Mouse (Mus musculus): ENCODE results near the gene Cd200r1.

Gene Cd200r1

DNA sequence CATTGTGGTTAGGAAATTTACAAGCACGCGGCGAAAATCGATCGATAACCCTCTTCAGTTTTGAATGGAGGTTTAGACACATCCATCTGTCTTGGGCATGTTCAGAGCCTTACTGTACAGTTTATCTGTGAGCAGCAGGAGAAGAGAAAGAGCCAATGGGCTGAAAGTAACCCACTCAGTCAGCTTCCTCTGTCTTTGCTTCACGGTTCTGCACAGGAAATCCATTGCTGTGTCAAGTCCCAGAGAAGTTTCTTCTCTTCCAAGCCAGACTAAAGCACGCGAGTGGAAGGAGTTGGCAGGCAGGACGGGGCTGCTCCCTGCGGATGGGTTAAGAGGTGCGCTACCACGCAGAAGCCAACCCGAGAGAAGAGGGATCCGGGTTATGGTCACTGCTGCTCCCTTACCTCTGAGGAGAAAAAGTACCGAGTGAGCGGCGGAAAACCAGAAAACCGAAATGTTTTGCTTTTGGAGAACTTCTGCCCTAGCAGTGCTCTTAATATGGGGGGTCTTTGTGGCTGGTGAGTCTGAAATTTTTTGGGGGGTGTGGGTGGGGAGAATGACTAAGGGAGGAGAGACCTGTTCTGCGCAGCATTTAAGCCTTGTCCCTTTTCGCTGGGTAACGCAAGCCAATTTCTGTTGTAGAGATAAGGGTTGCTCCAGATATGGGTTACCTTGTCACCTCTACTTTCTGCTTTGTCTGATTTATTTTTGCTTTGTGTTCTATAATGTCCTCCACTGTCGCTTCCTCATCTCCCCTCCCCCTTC is at the start of gene Cd200r1:
Cd200r1 (plus strand) TSS at position 182 of the 765 bp plus-strand sequence.
- no peak for DNase-seq (ENCODE audit: low read depth, low spot score)

DNA sequence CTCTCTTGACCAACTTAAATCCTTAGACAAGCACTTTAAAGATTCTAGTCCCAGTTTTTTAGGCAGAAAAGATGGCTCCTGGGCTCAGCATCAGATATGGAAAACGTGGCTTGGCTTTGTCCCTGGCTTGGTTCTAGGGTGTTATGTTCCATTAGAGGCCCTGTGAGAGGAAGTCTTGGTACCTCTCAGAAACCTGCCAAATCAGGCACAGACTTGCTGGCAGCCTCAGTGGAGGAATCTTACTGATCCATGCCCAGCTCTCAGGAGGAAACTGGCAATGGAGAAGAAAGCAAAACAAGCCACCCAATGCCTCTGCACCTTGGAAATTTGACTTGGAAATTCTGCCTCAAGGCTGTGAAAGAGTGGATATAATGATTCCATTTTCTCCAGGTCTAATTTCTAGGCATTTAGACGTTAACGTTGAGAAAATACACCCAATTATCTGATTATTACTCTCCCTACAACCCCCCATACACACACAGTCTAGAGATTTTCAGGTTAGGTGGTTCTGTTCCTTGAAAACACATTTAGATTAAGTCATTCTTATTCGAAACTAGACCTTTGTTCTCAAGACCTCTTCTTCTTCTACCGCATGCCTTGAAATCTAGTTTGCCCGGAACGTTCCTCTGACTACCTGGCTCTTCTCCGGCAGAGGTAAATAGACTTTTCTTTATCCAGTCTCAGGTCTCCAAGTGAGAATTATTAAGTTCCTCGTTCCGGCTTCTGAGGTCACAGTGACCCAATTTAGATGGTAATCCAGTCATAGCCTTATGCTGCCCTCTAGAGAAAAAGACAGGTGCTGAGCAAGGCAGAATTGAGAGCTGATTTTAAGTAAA is 49.0 kb upstream of the Cd200r1 start:
- DNase-seq (ENCODE audit: low read depth, low spot score): no peak

DNA sequence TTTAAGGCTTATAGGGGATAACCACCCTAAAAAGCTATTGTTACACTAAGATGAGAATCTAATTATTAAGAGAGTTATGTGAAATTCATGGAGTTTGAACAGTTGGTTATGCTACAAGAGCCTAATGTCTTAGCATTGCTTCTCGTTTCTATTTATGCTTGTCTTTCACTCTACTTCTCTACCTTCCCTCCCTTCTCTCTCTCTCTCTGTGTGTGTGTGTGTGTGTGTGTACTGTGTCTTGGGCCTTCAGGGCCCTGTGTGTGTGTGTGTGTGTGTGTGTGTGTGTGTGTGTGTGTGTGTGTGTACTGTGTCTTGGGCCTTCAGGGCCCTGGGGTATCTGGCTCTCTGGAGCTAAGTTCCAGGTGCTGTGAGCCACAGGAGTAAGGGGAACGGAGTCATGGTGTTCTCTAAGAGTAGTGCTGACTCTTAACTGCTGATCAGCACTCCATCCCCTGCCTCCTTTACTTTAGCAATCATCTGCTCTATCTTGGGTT is 48.3 kb upstream of the Cd200r1 start:
- no peak for DNase-seq (ENCODE audit: low read depth, low spot score)

DNA sequence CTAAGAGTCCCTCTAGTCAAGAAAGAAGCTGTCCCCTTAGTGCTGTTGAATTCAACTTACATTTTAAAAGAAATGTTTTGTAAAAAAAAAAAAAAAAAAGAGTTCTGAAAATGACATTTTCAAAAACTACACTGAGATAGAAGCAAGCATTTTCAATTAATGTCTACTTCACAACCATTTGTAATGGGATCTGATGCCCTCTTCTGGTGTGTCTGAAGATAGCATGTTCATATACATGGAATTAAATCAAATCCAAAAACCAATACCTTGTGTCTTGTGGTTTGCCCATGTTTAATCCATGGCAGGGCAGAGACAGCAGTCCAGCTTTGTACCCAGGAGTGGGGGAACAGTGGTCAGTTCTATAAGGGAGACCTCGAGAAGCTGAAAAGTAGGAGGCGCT is 47.7 kb upstream of the Cd200r1 start:
- DNase-seq (ENCODE audit: low read depth, low spot score): no peak

DNA sequence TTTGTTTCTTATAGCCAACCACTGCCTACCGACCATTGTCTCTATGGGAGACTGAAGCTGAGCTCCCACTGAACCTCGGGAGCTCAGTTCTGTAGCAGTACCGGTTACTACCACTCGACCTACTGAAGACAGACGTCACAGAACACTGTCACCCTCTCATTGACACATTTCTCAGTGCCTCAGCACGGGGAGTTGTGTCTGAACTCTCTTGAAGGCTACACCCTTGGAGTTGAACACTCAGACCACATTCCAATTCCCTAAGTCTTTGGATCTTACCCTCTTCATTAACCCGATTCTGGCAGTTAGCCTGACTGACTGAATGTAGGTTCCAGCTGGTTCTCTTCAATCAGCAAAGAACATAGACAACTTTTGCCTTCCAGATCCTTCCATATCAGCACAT is 46.2 kb upstream of the Cd200r1 start:
- DNase-seq (ENCODE audit: low read depth, low spot score): no peak

DNA sequence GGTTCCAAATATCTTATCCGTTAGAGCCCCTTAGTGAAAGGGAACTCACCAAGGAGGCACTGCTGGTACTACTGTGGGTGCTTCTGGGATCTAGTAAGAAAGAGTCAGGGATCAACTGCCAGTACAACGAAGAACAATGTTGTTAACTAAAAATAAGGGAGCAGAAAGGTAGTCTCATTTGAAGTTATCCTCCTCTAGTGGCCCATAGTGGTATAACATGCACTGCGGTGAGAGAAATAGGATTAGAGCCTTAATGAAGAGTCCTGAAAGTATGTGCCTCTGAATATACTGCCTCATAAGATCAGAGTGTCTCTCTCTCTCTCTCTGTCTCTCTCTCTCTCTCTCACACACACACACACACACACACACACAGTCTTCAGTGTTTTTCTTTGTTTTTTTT is 45.0 kb upstream of the Cd200r1 start:
- no peak for DNase-seq (ENCODE audit: low read depth, low spot score)

DNA sequence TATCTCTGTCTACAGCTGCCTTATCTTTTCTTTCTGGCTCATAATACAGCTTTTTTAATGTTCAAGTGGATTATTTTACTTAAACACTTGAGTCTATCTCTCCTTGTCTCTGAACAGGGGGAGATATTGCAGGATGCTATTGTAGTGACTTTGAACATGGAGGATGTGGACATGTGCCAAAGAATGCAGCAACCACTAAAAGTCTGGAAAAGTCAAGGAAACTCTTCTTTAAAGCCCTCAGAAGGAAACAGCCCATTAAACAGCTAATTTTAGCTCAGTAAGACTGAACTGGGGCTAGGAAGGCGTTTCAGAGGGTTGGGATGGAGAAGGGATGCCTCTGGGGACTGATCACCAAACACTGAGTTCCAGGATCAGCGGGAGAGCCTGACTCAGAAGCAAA is 42.9 kb upstream of the Cd200r1 start:
- no peak for DNase-seq (ENCODE audit: low read depth, low spot score)

DNA sequence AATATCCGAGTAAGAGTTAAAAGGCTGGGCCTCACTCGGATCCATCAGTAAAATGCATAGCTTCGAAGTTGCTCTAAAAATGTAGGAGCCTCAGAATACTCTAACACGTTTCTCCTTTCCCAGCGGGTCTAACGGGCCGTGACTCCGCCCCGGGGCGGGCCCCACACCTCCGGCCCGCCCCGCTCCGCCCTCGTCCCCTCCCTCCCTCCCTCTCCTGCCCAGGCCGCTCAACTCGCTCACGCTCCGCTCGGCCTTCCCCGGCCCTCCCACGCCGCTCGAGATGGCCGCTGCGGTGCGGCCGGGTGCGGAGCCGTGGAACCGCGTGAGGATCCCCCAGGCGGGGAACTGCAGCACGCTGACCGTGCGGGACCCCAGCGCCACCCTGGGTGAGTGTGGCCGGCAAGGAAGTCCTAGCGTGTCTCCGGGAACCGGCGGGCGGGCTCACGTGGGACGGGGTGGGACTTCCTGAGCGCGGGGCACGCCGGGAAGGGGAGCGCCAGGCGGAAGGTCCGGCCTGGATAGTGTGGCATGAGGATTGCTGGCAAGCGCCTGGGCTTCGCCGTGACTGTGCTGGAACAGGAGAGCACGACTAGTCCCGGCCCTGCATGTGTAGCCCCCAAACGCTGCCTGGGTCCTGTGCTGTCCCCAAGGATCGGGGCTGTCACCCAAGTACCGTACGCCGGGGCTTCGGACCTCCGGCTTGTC is 41.3 kb upstream of the Cd200r1 start, which contains the start of gene Nepro:
Nepro (plus strand) TSS at position 219 of the 705 bp plus-strand sequence.
- DNase-seq (ENCODE audit: low read depth, low spot score): peak; percentile 78

DNA sequence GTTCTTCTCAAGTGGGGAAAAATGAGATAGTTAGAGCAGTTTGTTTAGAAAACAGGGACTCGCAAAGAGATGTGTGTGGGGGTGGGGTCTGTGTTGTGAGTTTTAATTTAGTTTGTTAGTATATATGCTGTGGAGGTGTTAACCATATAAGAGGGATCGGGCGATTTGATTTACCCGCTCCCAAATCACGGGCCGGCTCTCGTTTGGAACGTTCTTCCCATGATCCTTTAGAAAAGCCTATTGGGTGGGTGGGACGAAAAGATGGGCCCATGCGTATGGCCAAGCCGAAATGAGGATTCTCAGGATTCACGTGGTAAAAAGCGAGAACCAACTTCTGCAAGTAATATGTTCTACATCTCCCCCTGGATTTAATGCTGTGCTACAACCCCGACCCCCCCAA is 40.7 kb upstream of the Cd200r1 start:
- peak; percentile 61 for DNase-seq (ENCODE audit: low read depth, low spot score)

DNA sequence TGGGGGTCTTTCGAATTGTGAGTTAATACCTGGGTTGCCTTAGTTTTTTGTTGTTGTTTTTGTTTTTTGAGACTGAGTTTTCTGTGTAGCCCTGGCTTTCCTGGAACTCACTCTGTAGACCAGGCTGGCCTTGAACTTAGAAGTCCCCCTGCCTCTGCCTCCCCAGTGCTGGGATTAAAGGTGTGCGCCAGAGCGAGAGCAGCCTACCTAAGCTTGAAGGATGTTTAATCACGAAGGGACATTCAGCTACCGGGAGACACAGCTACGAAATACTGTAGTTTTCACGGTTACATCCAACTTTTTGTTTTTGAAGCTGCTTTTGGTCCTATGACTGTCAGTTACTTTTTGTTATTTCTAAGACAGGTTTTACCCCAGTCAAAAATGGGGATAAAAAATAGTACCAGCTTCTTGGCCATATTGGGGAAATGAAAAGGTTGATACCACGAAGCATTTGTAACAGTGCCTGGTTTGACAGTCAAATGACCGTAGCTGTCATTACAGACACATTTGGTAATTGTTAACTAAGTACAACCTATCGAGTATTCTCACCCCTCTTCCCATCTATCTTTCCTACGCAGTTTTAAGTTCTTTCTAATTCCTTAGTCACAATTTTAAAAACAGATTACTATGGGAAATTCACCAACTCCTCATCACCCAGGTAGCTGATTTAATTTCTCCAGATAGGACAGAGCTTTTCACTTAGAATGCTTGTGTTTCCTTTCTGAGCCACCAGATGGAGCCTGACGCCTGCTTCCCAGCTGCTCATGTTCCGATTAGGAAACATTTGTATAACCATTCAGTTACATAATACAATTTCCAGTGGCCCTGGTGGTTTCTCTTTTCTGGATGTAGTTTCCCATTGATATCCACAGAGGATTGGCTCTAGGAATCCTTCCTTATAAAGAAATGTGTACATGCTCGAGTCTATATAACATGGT is 40.0 kb upstream of the Cd200r1 start:
- DNase-seq (ENCODE audit: low read depth, low spot score): peak; percentile 33

DNA sequence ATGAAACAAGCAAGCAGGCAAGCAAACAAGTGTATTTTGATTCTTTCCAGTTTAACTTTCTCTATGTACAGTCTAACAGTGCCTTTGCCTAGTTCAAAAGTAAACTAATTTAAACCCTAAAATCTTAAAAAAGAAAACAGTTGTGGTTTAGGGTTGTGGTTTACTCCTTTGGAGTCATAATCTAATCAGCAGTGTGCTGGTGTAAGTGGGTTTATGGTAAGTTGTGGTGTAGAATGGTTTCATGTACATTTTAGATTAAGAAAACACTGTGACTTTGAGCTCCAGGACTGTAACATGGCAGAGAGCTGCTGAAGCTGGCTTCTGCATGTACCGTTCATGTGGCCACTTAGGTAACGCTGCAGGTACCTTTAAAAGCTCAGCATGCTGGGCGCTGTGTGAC is 38.0 kb upstream of the Cd200r1 start:
- no peak for DNase-seq (ENCODE audit: low read depth, low spot score)

DNA sequence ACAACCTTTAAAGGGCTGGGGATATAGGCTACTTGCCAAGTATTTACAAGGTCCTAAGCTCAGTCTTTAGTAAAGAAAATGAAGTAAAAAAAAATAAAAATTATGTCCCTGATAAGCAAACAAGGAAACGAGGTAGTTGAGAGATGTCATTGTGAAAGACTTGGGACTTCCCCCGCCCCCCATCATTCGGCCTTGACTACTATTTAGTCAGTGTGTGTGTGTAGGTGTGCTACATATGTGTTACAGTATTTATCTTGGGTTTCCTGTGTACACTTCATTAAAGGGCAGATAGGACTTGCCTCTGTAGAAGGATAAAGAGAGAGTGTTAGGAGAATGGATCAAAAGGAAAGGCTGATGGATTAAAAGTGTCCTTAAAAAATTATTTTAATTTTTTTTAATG is 31.5 kb upstream of the Cd200r1 start:
- no peak for DNase-seq (ENCODE audit: low read depth, low spot score)

DNA sequence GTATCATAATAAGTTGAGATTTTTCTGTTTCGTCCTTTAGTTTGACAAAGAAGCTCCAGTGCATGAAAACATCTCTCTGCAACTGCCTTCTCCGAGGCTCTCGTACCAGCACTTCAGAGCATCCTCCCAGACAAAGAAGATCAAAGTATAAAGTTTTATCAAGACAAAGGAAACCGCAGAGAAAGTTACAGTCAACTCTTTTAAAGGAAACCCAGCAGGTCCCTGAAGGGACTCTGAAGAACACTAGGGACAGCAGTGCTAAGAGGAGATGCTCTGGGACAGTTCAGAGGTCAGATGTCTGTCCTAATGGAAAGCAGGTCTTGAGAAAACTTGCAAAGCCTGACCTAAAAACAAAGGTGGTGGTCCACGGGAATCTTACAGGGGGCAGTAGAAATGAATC is 29.9 kb upstream of the Cd200r1 start:
- no peak for DNase-seq (ENCODE audit: low read depth, low spot score)

DNA sequence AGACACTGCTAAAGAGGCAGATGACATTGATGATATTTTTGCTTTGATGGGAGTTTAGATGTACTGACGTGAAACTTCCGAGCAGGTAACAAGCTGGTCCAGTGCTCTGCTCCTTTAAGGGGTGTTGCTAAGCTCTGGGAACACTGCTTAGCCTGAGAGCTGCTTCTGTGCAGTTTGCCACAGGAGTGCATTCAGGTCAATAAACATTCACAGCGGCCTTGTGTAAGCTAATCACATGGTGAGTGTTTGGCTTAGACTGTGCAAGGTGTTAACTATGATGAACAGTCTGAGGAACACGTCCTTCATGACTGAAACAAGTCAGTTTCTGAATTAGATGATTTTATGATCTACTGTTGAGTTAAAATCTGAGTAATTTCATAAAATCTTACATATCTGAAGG is 29.4 kb upstream of the Cd200r1 start:
- DNase-seq (ENCODE audit: low read depth, low spot score): no peak

DNA sequence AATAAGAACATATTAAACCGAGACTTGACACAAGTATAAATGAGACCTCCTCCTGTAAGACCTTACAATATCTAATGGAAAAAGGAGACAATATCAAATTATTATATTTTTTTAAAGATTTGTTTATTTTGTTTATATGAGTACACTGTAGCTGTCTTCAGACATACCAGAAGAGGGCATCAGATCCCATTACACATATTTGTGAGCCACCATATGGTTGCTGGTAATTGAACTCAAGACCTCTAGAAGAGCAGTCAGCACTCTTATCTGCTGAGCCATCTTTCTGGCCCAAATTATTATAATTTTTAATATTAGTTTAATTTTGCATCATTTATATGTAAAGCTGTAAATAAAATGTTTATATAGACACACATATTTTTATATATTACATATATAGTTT is 22.8 kb upstream of the Cd200r1 start:
- no peak for DNase-seq (ENCODE audit: low read depth, low spot score)

DNA sequence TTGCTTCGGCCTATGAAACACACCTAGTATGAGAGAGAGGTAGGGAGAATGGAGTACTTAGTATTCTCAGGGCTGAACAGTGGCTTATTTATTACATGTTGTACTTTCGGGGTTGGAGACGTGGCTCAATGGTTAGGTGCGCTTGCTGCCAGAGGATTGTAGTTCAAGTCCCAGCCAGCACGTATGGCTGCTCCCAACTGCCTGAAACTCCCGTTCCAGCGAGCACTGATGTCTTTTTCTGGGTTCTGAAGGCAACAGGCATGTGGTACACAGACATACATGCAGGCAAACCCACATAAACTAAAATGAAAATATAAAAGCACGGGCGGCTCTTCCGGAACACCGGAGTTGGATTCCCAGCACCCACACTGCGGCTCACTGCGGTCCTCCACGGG is 20.1 kb upstream of the Cd200r1 start:
- DNase-seq (ENCODE audit: low read depth, low spot score): no peak

DNA sequence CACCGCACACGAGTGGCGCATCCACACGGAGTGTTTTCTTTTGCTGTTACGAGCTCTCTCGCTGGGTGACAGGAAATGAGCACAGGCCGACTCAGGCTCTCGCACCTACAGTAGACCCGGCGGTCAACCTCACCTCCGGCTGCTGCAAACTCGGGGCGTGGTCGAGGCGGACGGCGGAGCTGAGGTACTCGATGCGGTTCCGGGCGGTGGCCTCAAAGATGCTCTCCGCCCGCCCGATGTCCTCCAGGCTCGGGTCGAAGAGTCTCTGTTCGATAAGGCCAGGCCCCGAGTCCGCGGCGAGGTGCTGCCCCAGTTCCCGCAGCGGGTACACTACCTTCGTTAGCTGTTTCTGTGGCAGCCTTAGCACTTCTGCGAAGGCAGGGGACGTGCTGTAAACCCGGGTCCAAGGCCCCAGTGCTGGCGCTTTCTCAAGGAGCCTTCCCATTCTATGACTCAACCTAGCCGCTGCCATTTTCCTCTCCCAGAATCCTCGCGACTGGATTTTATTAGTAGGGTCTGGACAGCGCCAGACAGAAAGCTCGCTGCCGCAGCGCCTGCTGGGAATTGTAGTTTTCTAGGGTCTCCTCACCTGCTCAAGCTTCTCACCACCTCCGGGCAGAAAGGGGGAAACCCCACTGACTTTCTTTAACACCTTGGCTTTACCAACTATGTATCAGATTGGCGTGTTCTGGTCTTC is 19.5 kb upstream of the Cd200r1 start, which contains the start of gene Gtpbp8:
Gtpbp8 (minus strand) TSS at position 498 of the 697 bp plus-strand sequence.
- peak; percentile 50 for DNase-seq (ENCODE audit: low read depth, low spot score)

DNA sequence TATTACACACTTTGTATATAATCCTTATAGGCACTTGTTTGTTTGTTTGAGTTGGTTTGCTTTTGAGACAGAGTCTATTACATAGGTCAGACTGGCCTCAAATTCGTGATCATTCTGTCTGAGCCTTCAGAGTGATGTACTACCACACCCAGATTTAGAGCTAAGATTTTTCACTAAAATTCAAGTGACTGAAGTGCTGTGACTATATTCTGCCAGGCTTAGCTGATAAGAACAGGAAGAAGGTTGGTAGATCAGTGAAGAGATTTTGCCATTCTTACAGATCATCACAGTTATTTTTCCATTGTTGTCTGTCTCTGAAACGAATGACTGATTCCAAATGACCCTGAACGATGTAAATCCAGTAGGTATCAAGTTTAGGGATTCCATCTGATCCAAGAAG is 17.5 kb upstream of the Cd200r1 start:
- DNase-seq (ENCODE audit: low read depth, low spot score): no peak

DNA sequence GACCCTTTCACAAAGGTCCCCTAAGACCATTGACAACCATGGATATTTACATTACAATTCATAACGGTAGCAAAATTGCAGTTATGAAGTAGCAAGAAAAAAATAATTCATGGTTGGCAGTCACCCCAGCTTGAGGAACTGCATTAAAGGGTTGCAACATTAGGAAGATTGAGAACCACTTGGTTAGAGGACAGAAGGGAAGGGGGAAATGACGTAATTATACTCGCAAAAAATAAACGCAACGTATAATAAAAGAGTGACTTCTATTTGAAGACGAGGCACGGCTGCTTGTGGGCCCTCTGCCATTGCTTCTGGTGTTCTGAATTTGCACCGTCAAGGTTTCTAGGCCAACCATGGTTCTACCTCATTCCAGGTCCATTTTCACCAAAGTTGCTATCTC is 7.8 kb upstream of the Cd200r1 start:
- no peak for DNase-seq (ENCODE audit: low read depth, low spot score)

DNA sequence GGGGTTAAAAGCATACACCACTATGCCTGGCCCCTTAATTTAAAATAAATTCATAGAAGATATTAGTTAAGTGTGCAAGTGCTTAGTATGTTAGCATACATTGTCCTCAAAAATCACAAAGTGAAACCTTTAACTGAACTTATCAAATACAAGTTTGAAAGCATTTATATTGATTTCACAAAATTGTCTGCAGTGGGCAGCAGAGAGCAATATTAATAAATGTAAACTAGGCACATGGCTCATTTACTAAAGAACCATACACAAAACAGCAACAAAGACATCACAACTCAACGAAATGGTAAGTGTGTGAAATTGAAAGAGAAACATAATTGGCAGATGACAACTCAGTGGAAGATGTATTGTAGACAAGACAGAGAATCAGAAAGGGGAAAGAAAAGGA is 3.7 kb upstream of the Cd200r1 start:
- DNase-seq (ENCODE audit: low read depth, low spot score): no peak

Data from WW6 (cell line).